Mouse (Mus musculus): ENCODE data around the gene Tnfrsf25.

- TF ChIP-seq GATA1 (IDR thresholded peaks at IDR 0.05; ENCODE audit: borderline replicate concordance, low read length) (no peak), FLI1 (IDR thresholded peaks at IDR 0.05; ENCODE audit: low read length) (no peak)
Observed at GRCm38 (mm10) chr4:152126026-152126920, 10.5 kb downstream of the Tnfrsf25 start.

All from megakaryocyte, embryonic 14.5 days (primary cell).